Mouse (Mus musculus): ENCODE results near the gene Smyd3.

GRCm38 (mm10) chr1:179293772-179294353, 224.0 kb downstream of the Smyd3 start:
- TF ChIP-seq CTCF (IDR thresholded peaks at IDR 0.05), result no peak
- TF ChIP-seq EP300 (IDR thresholded peaks at IDR 0.05), result no peak
